Mouse (Mus musculus): ENCODE measurements at regions not wholly inside any gene's neighbourhood (a gene's known extent, or its start where the extent isn't known, plus 50 kb on each side); places are given as distances from the start of the nearest gene placed in this dataset.

GRCm38 (mm10) chr1:177678832-177679231 is 50.8 kb upstream of the 1700016C15Rik start:
- DNase-seq, result no peak

All from thymus, postnatal 36 days (tissue).